Mouse (Mus musculus): ENCODE measurements around the gene Adh1.

Adh1 gene

GRCm38 (mm10) chr3:138260721-138261669 is at the start of gene Adh1:
TSS of gene Adh1 (plus strand) at chr3:138260991.
- DNase-seq = no peak

GRCm38 (mm10) chr3:138212431-138212951 is 48.3 kb upstream of the Adh1 start:
- no peak for DNase-seq

- no peak for DNase-seq
Measured at GRCm38 (mm10) chr3:138215395-138215989, 45.3 kb upstream of the Adh1 start.

- no peak for DNase-seq
Measured at GRCm38 (mm10) chr3:138216091-138216490, 44.7 kb upstream of the Adh1 start.

- no peak for DNase-seq
Measured at GRCm38 (mm10) chr3:138217631-138218264, 43.0 kb upstream of the Adh1 start, which contains the start of gene Adh7. TSS of gene Adh7 (plus strand) at chr3:138217760.

- no peak for DNase-seq
Measured at GRCm38 (mm10) chr3:138221116-138221515, 39.7 kb upstream of the Adh1 start.

- no peak for DNase-seq
Measured at GRCm38 (mm10) chr3:138222511-138222910, 38.3 kb upstream of the Adh1 start.

GRCm38 (mm10) chr3:138222952-138223351 is 37.8 kb upstream of the Adh1 start:
- DNase-seq = no peak

GRCm38 (mm10) chr3:138224363-138224954 is 36.3 kb upstream of the Adh1 start:
- DNase-seq = no peak

- no peak for DNase-seq
Measured at GRCm38 (mm10) chr3:138225331-138225730, 35.5 kb upstream of the Adh1 start.

- DNase-seq = no peak
Measured at GRCm38 (mm10) chr3:138225853-138226252, 34.9 kb upstream of the Adh1 start.

- DNase-seq = no peak
Measured at GRCm38 (mm10) chr3:138226476-138226875, 34.3 kb upstream of the Adh1 start.

- no peak for DNase-seq
Measured at GRCm38 (mm10) chr3:138227082-138227481, 33.7 kb upstream of the Adh1 start.

GRCm38 (mm10) chr3:138227782-138228181 is 33.0 kb upstream of the Adh1 start:
- DNase-seq = no peak

- no peak for DNase-seq
Measured at GRCm38 (mm10) chr3:138229448-138229847, 31.3 kb upstream of the Adh1 start.

GRCm38 (mm10) chr3:138230266-138230665 is 30.5 kb upstream of the Adh1 start:
- no peak for DNase-seq

- DNase-seq = no peak
Measured at GRCm38 (mm10) chr3:138231531-138231930, 29.3 kb upstream of the Adh1 start.

GRCm38 (mm10) chr3:138236546-138237163 is 24.1 kb upstream of the Adh1 start:
- no peak for DNase-seq

- no peak for DNase-seq
Measured at GRCm38 (mm10) chr3:138238046-138238445, 22.7 kb upstream of the Adh1 start.

- no peak for DNase-seq
Measured at GRCm38 (mm10) chr3:138239461-138239860, 21.3 kb upstream of the Adh1 start.

GRCm38 (mm10) chr3:138240411-138240810 is 20.4 kb upstream of the Adh1 start:
- DNase-seq = no peak

- no peak for DNase-seq
Measured at GRCm38 (mm10) chr3:138240942-138241341, 19.8 kb upstream of the Adh1 start.
